Mouse (Mus musculus) midbrain, embryonic 13.5 days (tissue): Measurements from ENCODE around the gene Zfp358. TPM values are rescaled to one million over a fixed set of nuclear protein-coding genes. Genes with fewer than 3 reads are reported as not detected.

Source experiments
- ATAC-seq: fragments of 200-750 bp; cut with Nextera tagmentation; 2 replicates; pipeline ENCODE4 v1.8.0; 2017; ENCODE audit warnings: mild to moderate bottlenecking, moderate TSS enrichment, moderate library complexity
- H3K27ac ChIP-seq: fragments of 300-500 bp; sonication (generic); 2 replicates; pipeline ENCODE4 v1.5.1; 2015; ENCODE audit warnings: inconsistent platforms, mild to moderate bottlenecking, moderate library complexity
- H3K27me3 ChIP-seq: fragments of 300-500 bp; sonication (generic); 2 replicates; pipeline ENCODE4 v1.6.1; 2015; ENCODE audit warnings: mild to moderate bottlenecking, inconsistent platforms
- H3K36me3 ChIP-seq: fragments of 300-500 bp; sonication (generic); 2 replicates; pipeline ENCODE4 v1.6.1; 2015; ENCODE audit warnings: mild to moderate bottlenecking, inconsistent platforms
- H3K4me1 ChIP-seq: fragments of 300-500 bp; sonication (generic); replicated peaks from 2 replicates; pipeline ENCODE4 v1.6.1; 2015; ENCODE audit warnings: inconsistent platforms
- H3K4me2 ChIP-seq: fragments of 300-500 bp; sonication (generic); replicated peaks from 2 replicates; pipeline ENCODE4 v1.6.1; 2015; ENCODE audit warnings: moderate library complexity, mild to moderate bottlenecking, inconsistent platforms
- H3K4me3 ChIP-seq: fragments of 300-500 bp; sonication (generic); replicated peaks from 2 replicates; pipeline ENCODE4 v1.5.1; 2015; ENCODE audit warnings: mild to moderate bottlenecking, inconsistent platforms
- H3K9ac ChIP-seq: fragments of 300-500 bp; sonication (generic); replicated peaks from 2 replicates; pipeline ENCODE4 v1.6.1; 2015; ENCODE audit warnings: mild to moderate bottlenecking, inconsistent platforms
- H3K9me3 ChIP-seq: fragments of 300-500 bp; sonication (generic); 2 replicates; pipeline ENCODE4 v1.6.1; 2016; ENCODE audit warnings: mild to moderate bottlenecking, inconsistent platforms
- WGBS: fragments of 180-500 bp; shearing (Covaris S2); methylation state at CpG from one replicate; pipeline ENCODE4 v1.1.7; 2015; 5-methylcytosine and 5-hydroxymethylcytosine counted together
- polyA plus RNA-seq: library from polyadenylated mRNA; unstranded; fragments of >200 nt; fragmentation: Nextera tagmentation; extraction: Ambion mirVana; gene quantifications from 2 replicates; pipeline ENCODE4 v1.2.1, GENCODE M21; 2015

Zfp358 gene
- polyA plus RNA-seq, 1 experiment from 2014 or later = 90.0 TPM

- no peak overlapping the region for H3K4me3 ChIP-seq
- H3K4me2 ChIP-seq = no peak overlapping the region
- 83% methylated on average over 4 of the region's 4 CpGs for WGBS
- H3K9me3 ChIP-seq = no peaks in the 10 kb centered on the region
- peaks cover 23% of the 10 kb centered on the region for H3K36me3 ChIP-seq
- no peak overlapping the region for H3K27ac ChIP-seq
- ATAC-seq = no peak
- peaks cover 32% of the 10 kb centered on the region for H3K4me1 ChIP-seq
- no peaks in the 10 kb centered on the region for H3K27me3 ChIP-seq
- H3K9ac ChIP-seq = 0 out of 2 replicates have a peak overlapping the region, but pooled peaks have one; percentile 20
These were observed 9.3 kb downstream of the Zfp358 start for GRCm38 (mm10) chr8:3502217-3502616.

- WGBS = 88% methylated on average over 6 of the region's 6 CpGs
- no peak overlapping the region for H3K27ac ChIP-seq
- no peak for ATAC-seq
- H3K36me3 ChIP-seq = peaks cover 72% of the 10 kb centered on the region
- H3K9ac ChIP-seq = no peak overlapping the region
- H3K4me3 ChIP-seq = no peak overlapping the region
- no peaks in the 10 kb centered on the region for H3K9me3 ChIP-seq
- H3K4me2 ChIP-seq = no peak overlapping the region
- no peaks in the 10 kb centered on the region for H3K27me3 ChIP-seq
- no peaks in the 10 kb centered on the region for H3K4me1 ChIP-seq
These were observed 15.2 kb downstream of the Zfp358 start for GRCm38 (mm10) chr8:3507979-3508754.

- peak overlapping the region; percentile 68 for H3K9ac ChIP-seq
- no peaks in the 10 kb centered on the region for H3K27me3 ChIP-seq
- H3K27ac ChIP-seq = peak overlapping the region; percentile 77
- H3K9me3 ChIP-seq = no peaks in the 10 kb centered on the region
- no peak for ATAC-seq
- H3K4me1 ChIP-seq = peaks cover 13% of the 10 kb centered on the region
- H3K4me2 ChIP-seq = peak overlapping the region; percentile 95
- H3K4me3 ChIP-seq = peak overlapping the region; percentile 60
- WGBS = 33% methylated on average over 13 of the region's 13 CpGs
- peaks cover 40% of the 10 kb centered on the region for H3K36me3 ChIP-seq
These were observed 21.8 kb downstream of the Zfp358 start for GRCm38 (mm10) chr8:3514681-3515247.

GRCm38 (mm10) chr8:3515260-3515671 is 22.3 kb downstream of the Zfp358 start, which contains the start of gene Pnpla6:
Gene Pnpla6, plus strand, starts transcription at chr8:3515384.
- Histone ChIP-seq H3K36me3 (peaks cover 36% of the 10 kb centered on the region), H3K27me3 (no peaks in the 10 kb centered on the region), H3K4me2 (peak within 1 kb of the TSS; percentile 95), H3K9ac (peak within 1 kb of the TSS; percentile 68), H3K27ac (peak within 1 kb of the TSS; percentile 77), H3K9me3 (no peaks in the 10 kb centered on the region), H3K4me1 (peaks cover 13% of the 10 kb centered on the region), H3K4me3 (peak within 1 kb of the TSS; percentile 60)
- WGBS = under 1% methylated on average over 25 of the region's 25 CpGs
- peak; percentile 76 for ATAC-seq

GRCm38 (mm10) chr8:3515771-3516417 is 23.0 kb downstream of the Zfp358 start:
- peaks cover 13% of the 10 kb centered on the region for H3K4me1 ChIP-seq
- no peaks in the 10 kb centered on the region for H3K9me3 ChIP-seq
- no peaks in the 10 kb centered on the region for H3K27me3 ChIP-seq
- peaks cover 30% of the 10 kb centered on the region for H3K36me3 ChIP-seq
- peak overlapping the region; percentile 60 for H3K4me3 ChIP-seq
- H3K9ac ChIP-seq = peak overlapping the region; percentile 68
- peak overlapping the region; percentile 95 for H3K4me2 ChIP-seq
- ATAC-seq = peak; percentile 51
- H3K27ac ChIP-seq = peak overlapping the region; percentile 77
- under 1% methylated on average over 25 of the region's 25 CpGs for WGBS

GRCm38 (mm10) chr8:3516450-3517116 is 23.6 kb downstream of the Zfp358 start:
- peak overlapping the region; percentile 68 for H3K9ac ChIP-seq
- 2% methylated on average over 36 of the region's 36 CpGs for WGBS
- peak overlapping the region; percentile 77 for H3K27ac ChIP-seq
- peak; percentile 92 for ATAC-seq
- H3K4me3 ChIP-seq = peak overlapping the region; percentile 60
- peaks cover 28% of the 10 kb centered on the region for H3K36me3 ChIP-seq
- no peaks in the 10 kb centered on the region for H3K9me3 ChIP-seq
- peaks cover 13% of the 10 kb centered on the region for H3K4me1 ChIP-seq
- no peaks in the 10 kb centered on the region for H3K27me3 ChIP-seq
- peak overlapping the region; percentile 95 for H3K4me2 ChIP-seq

GRCm38 (mm10) chr8:3517117-3517495 is 24.2 kb downstream of the Zfp358 start:
- Histone ChIP-seq H3K4me1 (peaks cover 13% of the 10 kb centered on the region), H3K36me3 (peaks cover 30% of the 10 kb centered on the region), H3K27me3 (no peaks in the 10 kb centered on the region), H3K4me2 (peak overlapping the region; percentile 95), H3K9ac (peak overlapping the region; percentile 68), H3K9me3 (no peaks in the 10 kb centered on the region), H3K27ac (no peak overlapping the region), H3K4me3 (peak overlapping the region; percentile 60)
- WGBS = 12% methylated on average over 16 of the region's 16 CpGs
- no peak for ATAC-seq

- H3K36me3 ChIP-seq = peaks cover 52% of the 10 kb centered on the region
- 90% methylated on average over 13 of the region's 13 CpGs for WGBS
- H3K4me3 ChIP-seq = no peak overlapping the region
- no peaks in the 10 kb centered on the region for H3K9me3 ChIP-seq
- H3K4me2 ChIP-seq = no peak overlapping the region
- ATAC-seq = no peak
- no peak overlapping the region for H3K27ac ChIP-seq
- no peak overlapping the region for H3K9ac ChIP-seq
- no peaks in the 10 kb centered on the region for H3K27me3 ChIP-seq
- H3K4me1 ChIP-seq = peaks cover 2% of the 10 kb centered on the region
These were observed 29.2 kb downstream of the Zfp358 start for GRCm38 (mm10) chr8:3522007-3522697.

- H3K27ac ChIP-seq = no peak overlapping the region
- no peaks in the 10 kb centered on the region for H3K9me3 ChIP-seq
- H3K4me2 ChIP-seq = no peak overlapping the region
- H3K9ac ChIP-seq = no peak overlapping the region
- no peaks in the 10 kb centered on the region for H3K27me3 ChIP-seq
- H3K4me1 ChIP-seq = no peaks in the 10 kb centered on the region
- WGBS = 88% methylated on average over 5 of the region's 5 CpGs
- no peak for ATAC-seq
- peaks cover 48% of the 10 kb centered on the region for H3K36me3 ChIP-seq
- no peak overlapping the region for H3K4me3 ChIP-seq
These were observed 37.9 kb downstream of the Zfp358 start for GRCm38 (mm10) chr8:3530816-3531215.

- H3K4me1 ChIP-seq = no peaks in the 10 kb centered on the region
- no peak overlapping the region for H3K4me2 ChIP-seq
- no peaks in the 10 kb centered on the region for H3K27me3 ChIP-seq
- H3K36me3 ChIP-seq = peaks cover 51% of the 10 kb centered on the region
- no peak overlapping the region for H3K27ac ChIP-seq
- H3K4me3 ChIP-seq = no peak overlapping the region
- 96% methylated on average over 18 of the region's 18 CpGs for WGBS
- no peaks in the 10 kb centered on the region for H3K9me3 ChIP-seq
- no peak overlapping the region for H3K9ac ChIP-seq
- no peak for ATAC-seq
These were observed 39.0 kb downstream of the Zfp358 start for GRCm38 (mm10) chr8:3531936-3532335.

- peaks cover 87% of the 10 kb centered on the region for H3K36me3 ChIP-seq
- no peak overlapping the region for H3K9ac ChIP-seq
- ATAC-seq = no peak
- H3K27ac ChIP-seq = no peak overlapping the region
- H3K4me2 ChIP-seq = no peak overlapping the region
- no peaks in the 10 kb centered on the region for H3K27me3 ChIP-seq
- no peaks in the 10 kb centered on the region for H3K4me1 ChIP-seq
- no peak overlapping the region for H3K4me3 ChIP-seq
- H3K9me3 ChIP-seq = no peaks in the 10 kb centered on the region
- 70% methylated on average over 15 of the region's 15 CpGs for WGBS
These were observed 43.3 kb downstream of the Zfp358 start for GRCm38 (mm10) chr8:3536053-3536841.
